Mouse (Mus musculus): ENCODE results near the gene Acot2. TPM values are rescaled to one million over a fixed set of nuclear protein-coding genes. Genes with fewer than 3 reads are reported as not detected.
"Not testable (repeated sequence)": the region's sequence is repeated elsewhere in the genome, so short reads cannot be mapped to it uniquely, and the experiment has no call there.

The Acot2 gene
- polyA plus RNA-seq, 2 experiments, result 6.8 to 15.6 TPM

GRCm38 (mm10) chr12:84008729-84009128 lies 21.1 kb downstream of the Acot2 start:
- Histone ChIP-seq H3K9me3 (ENCODE audit: control insufficient read depth, low read length) (no peaks in the 10 kb centered on the region), H3K36me3 (ENCODE audit: control insufficient read depth, insufficient read depth, low read length) (no peaks in the 10 kb centered on the region), H3K27ac (replicated peaks; ENCODE audit: low read depth, low read length) (peak overlapping the region; percentile 61), H3K9ac (ENCODE audit: low read depth, low read length, severe bottlenecking) (peak overlapping the region; percentile 66), H3K4me1 (ENCODE audit: control insufficient read depth, insufficient read depth, low read length) (0 out of 2 replicates have a peak, but pooled peaks cover 7% of the 10 kb centered on the region), H3K27me3 (ENCODE audit: control insufficient read depth, insufficient read depth, low read length) (no peaks in the 10 kb centered on the region), H3K4me3 (replicated peaks; ENCODE audit: low read length) (peak overlapping the region; percentile 47), H3K4me2 (replicated peaks; ENCODE audit: low read depth, low read length, severe bottlenecking) (peak overlapping the region; percentile 50)
- ATAC-seq (ENCODE audit: low FRiP score, low read depth) (no peak), DNase-seq (ENCODE audit: low spot score) (no peak)
- 72% methylated on average over 8 of the region's 8 CpGs for WGBS
- no peak for TF ChIP-seq POLR2A (IDR thresholded peaks at IDR 0.05; ENCODE audit: borderline replicate concordance, extremely low read depth, insufficient read depth, insufficient read length)

DNA sequence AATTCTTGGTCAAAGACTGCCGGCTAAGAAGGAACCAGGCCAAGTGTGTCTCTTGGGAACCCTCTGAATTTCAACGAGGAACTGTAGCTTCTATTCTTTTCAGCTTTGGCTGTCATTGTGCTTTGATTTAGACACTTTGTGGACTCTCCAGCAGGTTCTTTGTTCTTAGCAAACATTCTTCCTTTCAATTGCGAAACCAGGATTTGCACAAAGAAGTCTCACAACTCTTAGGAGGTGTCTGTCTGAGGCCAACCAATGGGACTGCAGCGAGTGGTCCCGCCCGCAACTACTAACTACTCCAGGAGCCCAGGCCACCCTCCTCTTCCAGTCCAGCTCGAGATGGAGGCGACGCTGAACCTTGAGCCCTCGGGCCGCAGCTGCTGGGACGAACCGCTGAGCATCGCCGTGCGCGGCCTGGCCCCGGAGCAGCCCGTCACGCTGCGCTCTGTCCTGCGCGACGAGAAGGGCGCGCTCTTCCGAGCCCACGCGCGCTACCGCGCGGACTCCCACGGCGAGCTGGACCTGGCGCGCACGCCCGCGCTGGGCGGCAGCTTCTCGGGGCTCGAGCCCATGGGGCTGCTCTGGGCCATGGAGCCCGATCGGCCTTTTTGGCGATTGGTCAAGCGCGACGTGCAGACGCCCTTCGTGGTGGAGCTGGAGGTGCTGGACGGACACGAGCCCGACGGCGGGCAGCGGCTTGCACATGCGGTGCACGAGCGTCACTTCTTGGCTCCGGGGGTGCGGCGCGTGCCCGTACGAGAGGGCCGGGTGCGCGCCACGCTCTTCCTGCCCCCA lies 21.7 kb downstream of the Acot2 start, which contains the start of gene Acot1:
Acot1 (plus strand) TSS at position 320 of the 795 bp plus-strand sequence.
- peak; percentile 95 for ATAC-seq (ENCODE audit: low FRiP score, low read depth)
- 2% methylated on average over 50 of the region's 70 CpGs for WGBS
- not testable (repeated sequence) for H3K4me1 ChIP-seq (ENCODE audit: control insufficient read depth, insufficient read depth, low read length)

GRCm38 (mm10) chr12:84010201-84010600 lies 22.5 kb downstream of the Acot2 start:
- no peaks in the 10 kb centered on the region for H3K9me3 ChIP-seq (ENCODE audit: control insufficient read depth, low read length)
- H3K27me3 ChIP-seq (ENCODE audit: control insufficient read depth, insufficient read depth, low read length), result no peaks in the 10 kb centered on the region
- H3K4me3 ChIP-seq (replicated peaks; ENCODE audit: low read length), result peak overlapping the region; percentile 47
- ATAC-seq (ENCODE audit: low FRiP score, low read depth) (no peak), DNase-seq (ENCODE audit: low spot score) (no peak)
- 72% methylated on average over 3 of the region's 3 CpGs for WGBS
- H3K4me1 ChIP-seq (ENCODE audit: control insufficient read depth, insufficient read depth, low read length), result 0 out of 2 replicates have a peak, but pooled peaks cover 7% of the 10 kb centered on the region
- H3K4me2 ChIP-seq (replicated peaks; ENCODE audit: low read depth, low read length, severe bottlenecking), result peak overlapping the region; percentile 50
- H3K27ac ChIP-seq (replicated peaks; ENCODE audit: low read depth, low read length), result no peak overlapping the region
- no peak overlapping the region; the same call in 1 of the 2 replicates for H3K9ac ChIP-seq (ENCODE audit: low read depth, low read length, severe bottlenecking)
- TF ChIP-seq POLR2A (IDR thresholded peaks at IDR 0.05; ENCODE audit: borderline replicate concordance, extremely low read depth, insufficient read depth, insufficient read length), result no peak
- peaks cover 9% of the 10 kb centered on the region; the same call in 1 of the 2 replicates for H3K36me3 ChIP-seq (ENCODE audit: control insufficient read depth, insufficient read depth, low read length)

More for the DNA sequence above, 21.7 kb downstream of the Acot2 start, which contains the start of gene Acot1:
- H3K27ac ChIP-seq (replicated peaks; ENCODE audit: low read depth, low read length), result peak within 1 kb of the TSS; percentile 61
- peak within 1 kb of the TSS; percentile 50 for H3K4me2 ChIP-seq (replicated peaks; ENCODE audit: low read depth, low read length, severe bottlenecking)
- not testable (repeated sequence) for H3K9me3 ChIP-seq (ENCODE audit: control insufficient read depth, low read length); H3K27me3 ChIP-seq (ENCODE audit: control insufficient read depth, insufficient read depth, low read length); H3K36me3 ChIP-seq (ENCODE audit: control insufficient read depth, insufficient read depth, low read length)
- peak within 1 kb of the TSS; percentile 66 for H3K9ac ChIP-seq (ENCODE audit: low read depth, low read length, severe bottlenecking)
- peak within 1 kb of the TSS; percentile 47 for H3K4me3 ChIP-seq (replicated peaks; ENCODE audit: low read length)
- peak; percentile 87 for DNase-seq (ENCODE audit: low spot score)
- TF ChIP-seq POLR2A (IDR thresholded peaks at IDR 0.05; ENCODE audit: borderline replicate concordance, extremely low read depth, insufficient read depth, insufficient read length), result peak; percentile 49; the same call in 1 of the 2 replicates

DNA sequence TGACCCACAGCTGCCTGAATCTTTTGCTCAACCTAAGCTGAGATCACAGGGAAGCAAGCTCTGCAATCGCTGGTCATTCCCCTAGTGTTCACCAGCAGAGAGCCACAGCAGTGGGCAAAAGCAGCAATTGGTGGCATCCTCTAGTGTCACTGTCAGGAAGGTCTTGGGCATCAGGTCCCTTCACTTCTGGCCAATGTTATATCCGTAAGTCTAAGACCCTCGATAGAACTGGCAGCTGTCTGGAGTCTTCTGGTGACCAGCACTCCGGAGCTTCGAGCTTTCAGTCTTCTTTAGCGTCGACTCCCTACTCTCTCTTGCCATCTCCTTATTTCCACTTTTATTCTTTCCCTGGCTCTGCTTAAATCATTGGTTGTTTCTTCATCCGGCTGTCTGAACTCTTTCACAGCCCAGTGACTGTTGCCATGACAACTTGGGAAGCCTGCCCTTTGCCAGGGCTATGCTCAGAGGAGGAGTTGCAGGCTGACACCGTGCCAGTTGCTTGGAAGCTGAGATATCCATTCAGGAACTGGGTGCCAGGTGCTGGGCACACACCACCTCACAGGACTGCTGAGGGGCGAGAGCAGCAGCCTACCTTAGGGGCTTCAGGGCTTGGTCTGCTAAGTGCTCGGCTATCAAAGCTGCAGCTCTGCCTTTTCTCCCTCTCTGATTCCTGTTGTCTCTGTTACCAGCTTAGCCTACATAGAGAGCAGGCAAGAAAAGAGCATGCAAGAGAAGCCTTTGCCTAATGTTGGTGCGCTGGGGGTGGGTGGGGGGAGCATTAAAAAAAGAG lies 23.8 kb downstream of the Acot2 start:
- no peak for TF ChIP-seq POLR2A (IDR thresholded peaks at IDR 0.05; ENCODE audit: borderline replicate concordance, extremely low read depth, insufficient read depth, insufficient read length)
- H3K4me1 ChIP-seq (ENCODE audit: control insufficient read depth, insufficient read depth, low read length), result 0 out of 2 replicates have a peak, but pooled peaks cover 7% of the 10 kb centered on the region
- peak; percentile 61 for DNase-seq (ENCODE audit: low spot score)

DNA sequence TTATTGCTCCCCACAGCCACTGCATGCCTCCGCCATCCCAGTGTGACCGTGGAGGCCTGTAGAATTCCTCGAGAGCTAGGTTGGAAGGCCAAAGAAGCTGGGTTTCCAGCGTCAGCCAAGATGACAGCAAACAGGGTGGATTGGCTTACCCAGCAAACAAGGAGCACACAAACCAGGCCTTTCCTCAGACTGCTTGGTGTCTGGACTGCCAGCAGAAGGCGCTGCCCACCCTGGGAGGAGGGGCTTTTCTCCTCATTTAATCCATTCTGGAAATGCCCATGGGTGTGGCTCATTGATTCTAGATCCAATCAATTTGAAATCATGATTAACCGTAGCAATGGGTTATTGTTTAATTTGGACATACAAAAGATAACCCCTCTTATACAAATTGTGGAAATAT lies 25.5 kb downstream of the Acot2 start:
- no peak for TF ChIP-seq POLR2A (IDR thresholded peaks at IDR 0.05; ENCODE audit: borderline replicate concordance, extremely low read depth, insufficient read depth, insufficient read length)
- Histone ChIP-seq H3K9me3 (ENCODE audit: control insufficient read depth, low read length) (no peaks in the 10 kb centered on the region), H3K9ac (ENCODE audit: low read depth, low read length, severe bottlenecking) (no peak overlapping the region), H3K27me3 (ENCODE audit: control insufficient read depth, insufficient read depth, low read length) (no peaks in the 10 kb centered on the region), H3K4me2 (replicated peaks; ENCODE audit: low read depth, low read length, severe bottlenecking) (no peak overlapping the region), H3K36me3 (ENCODE audit: control insufficient read depth, insufficient read depth, low read length) (peaks cover 11% of the 10 kb centered on the region; the same call in 1 of the 2 replicates), H3K4me3 (replicated peaks; ENCODE audit: low read length) (no peak overlapping the region), H3K4me1 (ENCODE audit: control insufficient read depth, insufficient read depth, low read length) (0 out of 2 replicates have a peak, but pooled peaks cover 7% of the 10 kb centered on the region), H3K27ac (replicated peaks; ENCODE audit: low read depth, low read length) (no peak overlapping the region)
- 70% methylated on average over 6 of the region's 6 CpGs for WGBS
- ATAC-seq (ENCODE audit: low FRiP score, low read depth) (no peak), DNase-seq (ENCODE audit: low spot score) (no peak)

More for the DNA sequence above, 23.8 kb downstream of the Acot2 start:
- H3K4me2 ChIP-seq (replicated peaks; ENCODE audit: low read depth, low read length, severe bottlenecking), result 0 out of 2 replicates have a peak overlapping the region, but pooled peaks have one; percentile 6
- H3K9me3 ChIP-seq (ENCODE audit: control insufficient read depth, low read length), result no peaks in the 10 kb centered on the region
- no peaks in the 10 kb centered on the region for H3K27me3 ChIP-seq (ENCODE audit: control insufficient read depth, insufficient read depth, low read length)
- H3K9ac ChIP-seq (ENCODE audit: low read depth, low read length, severe bottlenecking), result 0 out of 2 replicates have a peak overlapping the region, but pooled peaks have one; percentile 2
- WGBS, result 57% methylated on average over 12 of the region's 12 CpGs
- peaks cover 11% of the 10 kb centered on the region; the same call in 1 of the 2 replicates for H3K36me3 ChIP-seq (ENCODE audit: control insufficient read depth, insufficient read depth, low read length)
- H3K4me3 ChIP-seq (replicated peaks; ENCODE audit: low read length), result no peak overlapping the region
- no peak overlapping the region for H3K27ac ChIP-seq (replicated peaks; ENCODE audit: low read depth, low read length)
- ATAC-seq (ENCODE audit: low FRiP score, low read depth), result peak; percentile 20; the same call in 1 of the 2 replicates

Data from limb, embryonic 14.5 days (tissue).